Mouse (Mus musculus): ENCODE data around the gene Rtkn. TPM values are rescaled to one million over a fixed set of nuclear protein-coding genes. Genes with fewer than 3 reads are reported as not detected.

The Rtkn gene
- 13.1 and 20.1 TPM in 2 replicates for polyA plus RNA-seq (2012)

- TF ChIP-seq GATA1 (IDR thresholded peaks at IDR 0.05; ENCODE audit: low read length), result no peak
Measured at GRCm38 (mm10) chr6:83134951-83135513, at the start of gene Rtkn. Gene Rtkn (plus strand): TSS chr6:83135463.

GRCm38 (mm10) chr6:83086121-83087035, 48.9 kb upstream of the Rtkn start, which contains the start of gene Lbx2:
Gene Lbx2 (plus strand): TSS chr6:83086367.
- TF ChIP-seq GATA1 (IDR thresholded peaks at IDR 0.05; ENCODE audit: low read length), result no peak

GRCm38 (mm10) chr6:83087205-83087925, 47.9 kb upstream of the Rtkn start:
- TF ChIP-seq GATA1 (IDR thresholded peaks at IDR 0.05; ENCODE audit: low read length), result no peak

GRCm38 (mm10) chr6:83087926-83088260, 47.4 kb upstream of the Rtkn start:
- TF ChIP-seq GATA1 (IDR thresholded peaks at IDR 0.05; ENCODE audit: low read length), result no peak

- no peak for TF ChIP-seq GATA1 (IDR thresholded peaks at IDR 0.05; ENCODE audit: low read length)
Measured at GRCm38 (mm10) chr6:83092416-83093127, 42.7 kb upstream of the Rtkn start.

GRCm38 (mm10) chr6:83095968-83096367, 39.3 kb upstream of the Rtkn start:
- no peak for TF ChIP-seq GATA1 (IDR thresholded peaks at IDR 0.05; ENCODE audit: low read length)

GRCm38 (mm10) chr6:83098411-83098810, 36.9 kb upstream of the Rtkn start:
- TF ChIP-seq GATA1 (IDR thresholded peaks at IDR 0.05; ENCODE audit: low read length), result no peak

- TF ChIP-seq GATA1 (IDR thresholded peaks at IDR 0.05; ENCODE audit: low read length), result no peak
Measured at GRCm38 (mm10) chr6:83101316-83101687, 34.0 kb upstream of the Rtkn start, which contains the start of the genes Ccdc142 and Gm42688. Gene Ccdc142 (plus strand): TSS chr6:83101601. Gene Gm42688 (plus strand): TSS chr6:83101617.

- TF ChIP-seq GATA1 (IDR thresholded peaks at IDR 0.05; ENCODE audit: low read length), result no peak
Measured at GRCm38 (mm10) chr6:83101688-83102556, 33.3 kb upstream of the Rtkn start.

- no peak for TF ChIP-seq GATA1 (IDR thresholded peaks at IDR 0.05; ENCODE audit: low read length)
Measured at GRCm38 (mm10) chr6:83103130-83103650, 32.1 kb upstream of the Rtkn start.

GRCm38 (mm10) chr6:83104158-83104557, 31.1 kb upstream of the Rtkn start:
- no peak for TF ChIP-seq GATA1 (IDR thresholded peaks at IDR 0.05; ENCODE audit: low read length)

- no peak for TF ChIP-seq GATA1 (IDR thresholded peaks at IDR 0.05; ENCODE audit: low read length)
Measured at GRCm38 (mm10) chr6:83107566-83108400, 27.5 kb upstream of the Rtkn start.
